Mouse (Mus musculus): ENCODE measurements around the gene Tyms.
"Not testable (repeated sequence)": the region's sequence is repeated elsewhere in the genome, so short reads cannot be mapped to it uniquely, and the experiment has no call there.

Tyms gene

DNA sequence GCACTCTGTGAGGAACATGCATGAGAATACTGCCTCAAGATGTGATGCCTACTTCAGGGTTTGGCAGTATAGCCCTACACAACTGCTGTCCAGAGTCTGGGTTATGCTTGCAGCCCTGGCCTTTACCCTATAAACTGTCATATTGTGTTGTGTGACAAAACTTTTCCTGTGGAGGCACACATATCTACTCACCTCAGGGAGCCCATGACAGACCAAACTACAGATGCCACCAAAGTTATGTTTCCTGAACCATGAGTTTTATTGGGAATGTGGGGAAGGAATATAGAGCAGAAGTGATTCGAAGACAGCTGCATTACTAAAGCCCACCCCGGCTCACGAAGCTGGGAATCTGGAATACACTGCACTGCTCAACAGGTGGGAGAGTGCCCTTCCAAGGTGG lies 29.9 kb upstream of the Tyms start:
- no peak for DNase-seq (ENCODE audit: low read depth)

DNA sequence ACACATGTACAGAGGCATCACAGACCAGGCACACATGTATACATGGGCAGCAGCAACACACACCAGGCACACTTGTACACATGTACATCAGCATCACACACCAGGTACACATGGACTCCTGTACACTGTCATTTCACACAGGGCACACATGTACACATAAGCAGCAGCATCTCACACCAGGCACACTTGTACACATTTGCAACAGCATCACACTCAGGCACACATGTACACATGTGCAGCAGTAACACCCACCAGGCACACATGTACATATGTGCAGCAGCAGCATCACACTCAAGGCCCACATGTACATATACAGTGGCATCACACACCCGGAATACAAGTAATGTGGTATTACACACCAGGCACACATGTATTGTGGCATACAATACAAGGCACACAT lies 24.8 kb upstream of the Tyms start:
- no peak for DNase-seq (ENCODE audit: low read depth)

DNA sequence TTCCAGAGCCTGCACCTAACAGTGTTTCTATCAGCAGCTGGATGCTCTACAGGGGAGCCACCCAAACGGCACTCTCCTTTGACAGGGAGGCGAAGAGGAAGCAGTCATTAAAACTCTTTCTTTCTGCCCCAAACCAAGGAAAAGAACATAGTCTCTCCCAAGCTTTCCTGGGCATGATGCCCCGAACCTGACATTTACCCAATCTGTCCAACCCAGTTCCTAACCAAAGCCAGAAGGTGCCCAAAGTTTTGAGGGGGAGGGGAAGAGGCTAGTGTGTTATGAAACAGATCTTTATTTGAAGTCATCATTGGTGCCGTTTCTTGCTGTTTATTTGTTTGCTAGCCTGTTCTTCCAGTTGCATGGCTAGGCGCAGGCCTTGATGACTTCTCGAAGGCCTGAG lies 22.3 kb upstream of the Tyms start:
- no peak for DNase-seq (ENCODE audit: low read depth)

DNA sequence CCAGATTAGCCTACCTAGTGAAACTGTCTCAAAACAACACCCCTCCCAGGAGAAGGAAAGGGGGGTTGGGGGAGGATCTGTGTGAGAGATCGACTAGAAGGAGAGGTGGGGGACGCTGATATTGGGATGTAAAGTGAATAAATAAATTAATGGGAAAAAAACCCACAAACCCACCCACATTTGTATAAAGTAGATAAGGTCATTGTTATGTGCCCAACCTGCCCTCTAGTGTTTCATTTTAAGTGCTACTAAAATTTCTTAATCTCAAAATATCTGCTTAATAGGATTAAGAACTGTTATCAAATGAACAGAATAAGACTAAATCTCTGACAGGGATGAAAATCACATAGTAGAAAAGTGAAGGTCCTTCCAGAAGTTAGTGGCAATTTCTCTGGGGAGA lies 21.0 kb upstream of the Tyms start:
- no peak for DNase-seq (ENCODE audit: low read depth)

DNA sequence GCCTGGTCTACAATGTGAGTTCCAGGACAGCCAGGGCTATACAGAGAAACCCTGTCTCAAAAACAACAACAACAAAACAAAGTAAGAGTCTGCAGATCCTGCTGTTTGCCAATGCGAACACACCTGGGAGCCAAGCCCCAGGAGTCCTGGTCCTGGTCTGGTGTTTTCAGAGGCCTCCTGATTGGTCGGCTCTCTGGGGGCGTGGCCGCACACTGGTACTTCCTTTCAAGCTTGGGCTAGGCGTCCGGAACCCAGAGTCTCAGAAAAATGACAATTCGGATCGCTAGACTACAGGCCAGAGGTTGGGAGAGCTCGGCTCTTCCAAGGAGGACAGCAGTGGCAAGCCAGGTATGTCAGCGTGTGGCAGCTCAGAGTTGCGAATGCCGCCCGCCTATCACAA lies 19.3 kb upstream of the Tyms start:
- no peak for DNase-seq (ENCODE audit: low read depth)

DNA sequence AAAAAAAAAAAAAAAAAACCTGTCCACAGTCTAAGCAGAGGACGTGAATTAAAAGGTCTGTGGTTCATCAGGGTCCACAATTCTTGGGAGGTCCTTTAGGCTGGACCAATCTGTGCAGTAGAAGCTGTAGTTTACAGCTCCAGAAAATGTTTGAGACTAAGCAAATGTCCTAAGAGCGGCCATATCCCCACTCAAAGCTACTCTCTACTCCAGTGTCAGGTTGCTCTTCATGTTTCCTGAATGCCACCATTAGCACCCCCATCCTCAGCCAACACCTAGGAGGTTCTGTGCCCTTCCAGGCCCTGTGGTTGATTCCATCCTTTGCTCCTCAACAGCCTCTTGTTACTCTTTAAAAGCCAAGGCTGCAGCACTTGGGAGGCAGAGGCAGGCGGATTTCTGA lies 1.0 kb downstream of the Tyms start:
- no peak for DNase-seq (ENCODE audit: low read depth)

DNA sequence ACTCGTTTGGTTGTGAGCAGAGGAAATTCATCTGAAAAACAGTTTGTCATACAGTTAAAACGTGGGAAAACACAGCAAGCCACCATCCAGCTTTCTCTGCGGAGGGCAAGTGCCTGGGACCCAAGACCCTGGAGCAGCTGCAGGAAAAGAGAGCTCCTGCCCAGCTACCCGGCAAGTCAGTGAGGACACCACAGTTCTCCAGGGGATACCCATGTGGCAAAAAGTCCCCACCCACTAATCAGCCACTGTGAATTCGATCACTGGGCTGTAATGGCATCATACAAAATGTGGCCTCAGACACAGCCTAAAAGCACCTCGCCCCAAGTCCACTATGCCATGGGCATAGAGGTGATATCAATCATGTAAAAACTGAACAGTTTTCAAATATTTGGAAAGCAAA lies 1.7 kb downstream of the Tyms start:
- no peak for DNase-seq (ENCODE audit: low read depth)

DNA sequence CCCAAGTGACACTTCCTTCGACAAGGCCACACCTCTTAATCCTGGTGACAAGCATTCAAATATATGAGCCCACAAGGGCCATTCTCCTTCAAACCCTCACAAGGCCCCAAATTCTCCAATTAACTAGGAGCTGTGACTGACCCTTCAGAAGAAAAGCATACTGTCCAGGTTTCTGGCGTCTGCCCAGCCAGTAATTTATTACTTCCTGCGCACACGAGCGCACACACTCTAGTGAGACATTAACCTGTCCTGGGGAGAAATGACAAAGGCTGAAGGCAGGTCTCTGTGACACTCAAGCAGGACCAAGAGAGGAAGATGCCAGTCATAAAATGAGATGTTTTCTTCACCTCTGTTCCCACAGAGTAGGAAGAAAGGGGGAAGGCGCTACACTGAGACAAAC lies 5.7 kb downstream of the Tyms start:
- DNase-seq (ENCODE audit: low read depth): no peak

DNA sequence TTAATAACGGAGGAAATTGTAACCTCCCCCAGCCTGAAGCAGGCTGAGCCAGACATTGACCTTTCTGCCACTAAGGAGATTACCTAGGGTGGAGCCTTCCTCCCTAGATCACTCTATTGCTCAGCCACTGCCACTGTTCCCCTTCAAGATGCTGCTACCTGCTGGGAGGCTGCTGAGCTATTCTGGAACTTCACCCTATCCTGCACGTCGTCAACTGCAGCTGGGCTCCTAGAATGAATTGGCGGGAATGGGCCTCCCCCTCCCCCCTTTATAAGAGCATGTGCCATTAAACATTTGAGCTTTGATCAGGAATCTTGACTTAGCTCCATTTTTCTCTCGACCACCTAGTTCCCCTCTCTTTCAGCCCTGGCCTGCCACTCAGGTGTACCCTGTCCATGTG lies 13.8 kb downstream of the Tyms start:
- DNase-seq (ENCODE audit: low read depth): not testable (repeated sequence)

DNA sequence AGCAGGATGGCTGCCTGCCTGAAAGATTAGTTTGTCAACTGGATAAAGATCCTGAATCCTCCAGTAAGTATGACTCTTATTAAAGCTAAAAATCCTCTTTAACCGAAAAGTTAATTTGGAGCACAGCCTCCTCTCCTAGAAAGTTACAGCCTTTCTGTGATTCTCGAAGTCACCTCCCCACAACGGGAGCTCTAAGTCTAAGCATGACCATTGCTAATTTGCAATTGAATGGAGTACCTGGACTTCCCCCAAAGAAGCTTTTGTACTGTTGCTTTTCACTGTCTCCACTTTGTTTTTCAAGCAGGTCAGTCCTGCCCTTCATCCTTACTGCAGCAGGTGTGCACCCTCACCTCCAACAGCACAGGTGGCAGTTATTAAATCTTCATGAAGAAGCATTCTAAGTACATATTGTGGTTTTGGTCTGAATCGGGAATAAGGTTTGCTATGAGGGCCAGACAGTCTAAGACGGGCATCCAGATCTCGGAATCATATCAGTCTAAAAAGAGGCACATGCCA lies 15.1 kb downstream of the Tyms start:
- DNase-seq (ENCODE audit: low read depth): no peak

DNA sequence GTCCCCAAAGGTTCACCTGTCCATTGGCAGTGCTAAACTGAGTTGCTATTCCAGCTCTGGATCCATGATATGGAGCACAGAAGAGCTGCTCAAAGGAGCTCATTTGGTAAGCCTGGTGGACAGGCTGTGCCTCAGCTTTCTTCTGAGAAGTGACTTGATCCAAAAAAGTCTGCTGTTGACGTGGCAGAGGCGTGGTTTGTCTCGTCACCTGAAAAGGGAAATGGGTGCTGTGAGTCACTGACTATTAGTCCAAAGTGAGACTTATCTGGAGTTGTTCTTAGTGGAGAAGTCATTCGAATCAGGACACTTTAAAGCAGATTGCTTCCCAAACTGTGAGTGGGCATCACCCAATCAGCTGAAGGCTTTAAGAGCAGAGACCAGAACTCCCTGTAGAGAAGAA lies 33.6 kb downstream of the Tyms start:
- peak; percentile 29 for DNase-seq (ENCODE audit: low read depth)

DNA sequence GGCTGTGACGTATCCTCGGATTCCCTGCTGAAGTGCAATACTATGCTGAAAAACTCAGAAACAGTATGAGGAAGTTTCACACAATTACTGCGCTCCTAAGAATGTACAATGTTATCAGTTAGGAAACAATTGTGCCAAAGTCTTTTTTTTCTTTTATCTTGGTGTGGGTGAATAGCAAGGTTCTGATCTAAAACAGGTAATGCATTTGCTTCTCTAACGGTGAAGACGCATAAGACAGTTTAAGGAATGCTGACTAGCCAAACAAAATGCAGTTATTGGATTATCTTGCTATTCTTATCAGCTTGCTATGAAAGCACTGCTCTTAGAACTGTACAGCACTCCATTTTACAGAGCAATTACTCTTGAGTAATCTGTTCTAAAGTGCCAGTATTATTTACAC lies 34.1 kb downstream of the Tyms start:
- not testable (repeated sequence) for DNase-seq (ENCODE audit: low read depth)

DNA sequence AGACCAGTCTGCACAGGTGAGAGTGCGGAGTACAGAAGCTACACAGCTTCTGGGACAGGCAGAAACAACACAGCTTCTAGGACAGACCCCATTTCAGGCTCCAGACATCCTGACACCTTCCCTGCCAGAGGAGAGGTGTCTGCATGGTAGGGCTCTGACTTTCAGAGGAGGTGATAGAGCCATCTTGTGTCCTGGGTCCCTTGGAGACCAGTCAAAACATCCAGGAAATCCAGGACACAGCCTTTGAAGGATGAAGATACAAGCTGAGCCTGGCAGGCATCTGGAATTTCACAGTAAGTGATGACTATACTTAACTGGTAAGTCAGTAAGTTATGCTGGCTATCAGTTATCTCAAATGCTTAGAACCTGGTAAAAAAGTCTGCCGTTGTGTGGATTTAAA lies 36.3 kb downstream of the Tyms start:
- not testable (repeated sequence) for DNase-seq (ENCODE audit: low read depth)

DNA sequence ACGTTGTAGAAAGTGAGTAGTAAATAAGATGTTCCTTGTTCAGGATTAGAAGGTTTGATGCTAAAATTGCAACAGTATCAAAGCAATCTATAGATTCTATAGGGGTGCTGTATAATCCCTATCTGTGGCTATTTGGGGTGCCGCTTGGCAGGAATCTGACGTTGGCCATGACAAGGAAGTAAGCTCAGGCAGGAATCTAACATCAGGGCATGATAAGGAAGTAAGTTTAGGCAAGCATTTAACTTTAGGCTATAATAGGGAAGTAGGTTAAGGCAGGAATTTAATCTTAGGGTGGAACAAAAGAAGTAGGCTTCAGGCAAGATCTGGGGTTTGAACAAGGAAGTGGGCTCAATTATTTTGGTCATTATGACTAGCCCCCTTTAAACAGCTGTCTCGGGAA lies 37.6 kb downstream of the Tyms start:
- not testable (repeated sequence) for DNase-seq (ENCODE audit: low read depth)

DNA sequence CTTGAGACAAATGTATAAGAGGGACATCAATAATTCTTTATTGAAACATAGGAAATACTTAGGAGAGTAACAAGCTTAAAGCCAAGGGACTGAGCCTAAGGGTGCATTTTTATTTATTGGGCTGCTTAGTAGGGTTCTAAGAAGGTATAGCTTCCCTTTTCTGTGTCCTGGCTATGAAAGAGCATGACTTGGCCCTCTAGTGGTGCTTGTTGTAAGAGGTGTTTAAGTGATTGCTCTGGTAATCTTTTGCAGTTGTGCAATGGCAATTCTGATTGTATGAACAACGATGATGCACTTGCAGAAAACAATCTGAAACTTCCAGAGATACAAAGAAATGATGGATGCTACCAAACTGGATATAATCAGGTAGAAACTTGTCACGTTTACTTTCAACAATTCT lies 58.8 kb downstream of the Tyms start:
- DNase-seq (ENCODE audit: low read depth): peak; percentile 41

DNA sequence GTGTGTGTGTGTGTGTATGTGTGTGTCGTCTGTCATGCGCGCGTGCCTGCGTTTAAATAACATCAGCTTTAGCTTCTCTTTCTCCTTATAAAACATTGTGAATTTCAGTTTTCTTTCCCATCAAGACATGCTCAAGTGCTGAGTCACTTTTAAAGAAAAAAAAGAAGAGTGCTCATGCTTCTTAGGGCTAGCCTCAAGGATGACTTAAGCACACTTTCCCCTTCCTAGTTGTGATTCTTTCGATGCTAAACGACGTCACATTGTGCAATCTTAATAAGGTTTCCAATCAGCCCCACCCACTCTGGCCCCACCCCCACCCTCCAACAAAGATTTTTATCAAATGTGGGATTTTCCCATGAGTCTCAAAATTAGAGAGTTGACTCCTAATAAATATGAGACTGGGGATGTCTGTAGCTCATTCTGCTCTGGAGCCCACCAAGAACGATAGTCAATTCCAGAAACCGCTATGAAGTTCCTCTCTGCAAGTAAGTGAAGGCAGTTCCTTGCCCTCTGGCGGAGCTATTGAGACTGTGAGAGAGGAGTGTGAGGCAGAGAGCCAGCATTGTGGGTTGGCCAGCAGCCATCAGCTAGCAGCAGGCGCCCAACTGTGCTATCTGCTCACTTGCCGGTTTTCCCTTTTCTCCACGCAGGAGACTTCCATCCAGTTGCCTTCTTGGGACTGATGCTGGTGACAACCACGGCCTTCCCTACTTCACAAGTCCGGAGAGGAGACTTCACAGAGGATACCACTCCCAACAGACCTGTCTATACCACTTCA lies 60.5 kb downstream of the Tyms start, which contains the start of gene Il6:
Gene Il6, plus strand, starts transcription at position 389 of the 778 bp plus-strand sequence.
- DNase-seq (ENCODE audit: low read depth): peak; percentile 18
